Mouse (Mus musculus) erythroblast, embryonic 14.5 days (primary cell): ENCODE measurements around the gene Syne3. TPM values are rescaled to one million over a fixed set of nuclear protein-coding genes. Genes with fewer than 3 reads are reported as not detected.

ENCODE experiments used
- H3K27me3 ChIP-seq: 2 replicates; pipeline ENCODE4 v1.6.1; 2012; ENCODE audit warnings: inconsistent platforms; ENCODE audit not compliant: control insufficient read depth
- H3K36me3 ChIP-seq: 2 replicates; pipeline ENCODE4 v1.6.1; 2012; ENCODE audit warnings: mild to moderate bottlenecking, inconsistent platforms; ENCODE audit not compliant: control insufficient read depth
- H3K4me1 ChIP-seq: 2 replicates; pipeline ENCODE4 v1.6.1; 2012; ENCODE audit warnings: inconsistent platforms; ENCODE audit not compliant: control insufficient read depth
- H3K4me3 ChIP-seq: replicated peaks from 2 replicates; pipeline ENCODE3; 2012; ENCODE audit warnings: moderate library complexity, mild to moderate bottlenecking, inconsistent platforms
- H3K9me3 ChIP-seq: 2 replicates; pipeline ENCODE4 v1.6.1; 2012; ENCODE audit warnings: low read length, inconsistent platforms, mixed read lengths; ENCODE audit not compliant: control insufficient read depth
- GATA1 ChIP-seq: IDR thresholded peaks from 2 replicates; pipeline ENCODE4 v1.6.1; 2012; ENCODE audit warnings: low read length, inconsistent platforms, mixed read lengths
- TAL1 ChIP-seq: IDR thresholded peaks from 3 replicates; pipeline ENCODE4 v1.6.1; 2012; ENCODE audit warnings: low read length, inconsistent platforms, mixed read lengths
- polyA plus RNA-seq: library from polyadenylated mRNA; stranded (reverse); fragments of >175 nt; gene quantifications from 2 replicates; pipeline ENCODE4 v1.2.3, GENCODE M21; 2012

Syne3 gene
- polyA plus RNA-seq, 1 experiment: 1.2 TPM

GRCm38 (mm10) chr12:105004956-105005714, 4.5 kb downstream of the Syne3 start:
- peaks cover 60% of the 10 kb centered on the region for H3K36me3 ChIP-seq
- H3K4me3 ChIP-seq: no peak overlapping the region
- H3K4me1 ChIP-seq: peaks cover 86% of the 10 kb centered on the region
- H3K27me3 ChIP-seq: no peaks in the 10 kb centered on the region
- TF ChIP-seq TAL1: no peak
- no peak for TF ChIP-seq GATA1
- no peaks in the 10 kb centered on the region for H3K9me3 ChIP-seq

- peaks cover 91% of the 10 kb centered on the region for H3K4me1 ChIP-seq
- no peak for TF ChIP-seq TAL1
- TF ChIP-seq GATA1: no peak
Measured at GRCm38 (mm10) chr12:105003715-105004114, 5.9 kb downstream of the Syne3 start.

GRCm38 (mm10) chr12:105003158-105003557, 6.5 kb downstream of the Syne3 start:
- H3K4me3 ChIP-seq: no peak overlapping the region
- no peaks in the 10 kb centered on the region for H3K27me3 ChIP-seq
- peaks cover 91% of the 10 kb centered on the region for H3K4me1 ChIP-seq
- TF ChIP-seq TAL1: no peak
- TF ChIP-seq GATA1: no peak
- no peaks in the 10 kb centered on the region for H3K9me3 ChIP-seq
- H3K36me3 ChIP-seq: peaks cover 59% of the 10 kb centered on the region

More at GRCm38 (mm10) chr12:105003715-105004114, 5.9 kb downstream of the Syne3 start:
- H3K36me3 ChIP-seq: peaks cover 62% of the 10 kb centered on the region
- no peaks in the 10 kb centered on the region for H3K9me3 ChIP-seq
- no peak overlapping the region for H3K4me3 ChIP-seq
- no peaks in the 10 kb centered on the region for H3K27me3 ChIP-seq

- H3K36me3 ChIP-seq: peaks cover 53% of the 10 kb centered on the region
- TF ChIP-seq GATA1 (no peak), TAL1 (no peak)
- H3K4me1 ChIP-seq: peaks cover 91% of the 10 kb centered on the region
- H3K9me3 ChIP-seq: no peaks in the 10 kb centered on the region
- H3K27me3 ChIP-seq: no peaks in the 10 kb centered on the region
- no peak overlapping the region for H3K4me3 ChIP-seq
Measured at GRCm38 (mm10) chr12:105002340-105003132, 7.1 kb downstream of the Syne3 start.

- TF ChIP-seq GATA1 (no peak), TAL1 (no peak)
- no peak overlapping the region for H3K4me3 ChIP-seq
- H3K9me3 ChIP-seq: peaks cover 2% of the 10 kb centered on the region
- H3K4me1 ChIP-seq: peaks cover 93% of the 10 kb centered on the region
- H3K27me3 ChIP-seq: no peaks in the 10 kb centered on the region
- peaks cover 45% of the 10 kb centered on the region for H3K36me3 ChIP-seq
Measured at GRCm38 (mm10) chr12:105001317-105001716, 8.3 kb downstream of the Syne3 start.

- Histone ChIP-seq H3K4me3 (no peak overlapping the region), H3K9me3 (peaks cover 3% of the 10 kb centered on the region), H3K4me1 (peaks cover 94% of the 10 kb centered on the region), H3K27me3 (no peaks in the 10 kb centered on the region), H3K36me3 (peaks cover 44% of the 10 kb centered on the region)
- TF ChIP-seq GATA1 (no peak), TAL1 (no peak)
Measured at GRCm38 (mm10) chr12:105000487-105001283, 8.9 kb downstream of the Syne3 start.

GRCm38 (mm10) chr12:104999171-104999570, 10.4 kb downstream of the Syne3 start:
- H3K9me3 ChIP-seq: peaks cover 3% of the 10 kb centered on the region
- peaks cover 91% of the 10 kb centered on the region for H3K4me1 ChIP-seq
- TF ChIP-seq TAL1: no peak
- no peak for TF ChIP-seq GATA1
- no peaks in the 10 kb centered on the region for H3K27me3 ChIP-seq
- H3K4me3 ChIP-seq: no peak overlapping the region
- H3K36me3 ChIP-seq: peaks cover 37% of the 10 kb centered on the region

GRCm38 (mm10) chr12:104998541-104998940, 11.1 kb downstream of the Syne3 start:
- H3K36me3 ChIP-seq: peaks cover 35% of the 10 kb centered on the region
- H3K27me3 ChIP-seq: no peaks in the 10 kb centered on the region
- TF ChIP-seq TAL1 (no peak), GATA1 (no peak)
- H3K9me3 ChIP-seq: peaks cover 3% of the 10 kb centered on the region
- peaks cover 85% of the 10 kb centered on the region for H3K4me1 ChIP-seq
- H3K4me3 ChIP-seq: no peak overlapping the region
